Mouse (Mus musculus) ES-E14 (cell line): ENCODE results near the gene Rbfox2. TPM values are rescaled to one million over a fixed set of nuclear protein-coding genes. Genes with fewer than 3 reads are reported as not detected.

Source experiments
- DNase-seq: peaks from one replicate; pipeline ENCODE4 v3.0.0-alpha.2; 2013; ENCODE audit warnings: low read depth, low spot score
- H3K27ac ChIP-seq: 2 replicates; pipeline ENCODE4 v1.5.1; 2012; ENCODE audit warnings: low read depth, mild to moderate bottlenecking, low read length, moderate library complexity, mixed read lengths; ENCODE audit not compliant: poor library complexity, insufficient read depth, severe bottlenecking
- H3K36me3 ChIP-seq: 2 replicates; pipeline ENCODE4 v1.6.1; 2012; ENCODE audit warnings: mild to moderate bottlenecking, low read length, moderate library complexity, mixed read lengths; ENCODE audit not compliant: control insufficient read depth, poor library complexity, insufficient read depth, severe bottlenecking
- H3K4me1 ChIP-seq, 2 experiments: fragments of 150-350 bp in 1 of 2; sonication (generic) in 1 of 2; 2 replicates each; pipeline ENCODE4 v1.6.1; 2012; ENCODE audit warnings: low read length in 2 of 2, mild to moderate bottlenecking in 1 of 2, mixed read lengths in 1 of 2; ENCODE audit not compliant: control insufficient read depth in 2 of 2, insufficient read depth in 2 of 2, poor library complexity in 1 of 2
- H3K4me3 ChIP-seq, 2 experiments: fragments of 150-350 bp in 1 of 2; sonication (generic) in 1 of 2; 2 replicates each; pipeline ENCODE4 v1.5.1; 2012; ENCODE audit warnings: low read length in 2 of 2, low read depth in 1 of 2, mild to moderate bottlenecking in 1 of 2, mixed read lengths in 1 of 2; ENCODE audit not compliant: insufficient read depth in 1 of 2, poor library complexity in 1 of 2, severe bottlenecking in 1 of 2
- H3K9ac ChIP-seq: 2 replicates; pipeline ENCODE4 v1.6.1; 2012; ENCODE audit warnings: low read depth, mild to moderate bottlenecking, low read length, mixed read lengths; ENCODE audit not compliant: poor library complexity, insufficient read depth, severe bottlenecking
- H3K9me3 ChIP-seq: fragments of 150-350 bp; sonication (generic); 2 replicates; pipeline ENCODE4 v1.6.1; 2012; ENCODE audit warnings: low read depth, mild to moderate bottlenecking, low read length; ENCODE audit not compliant: control insufficient read depth, insufficient read depth
- CHD2 ChIP-seq: IDR thresholded peaks from 2 replicates; pipeline ENCODE4 v1.6.1; 2014; ENCODE audit warnings: mild to moderate bottlenecking, low read depth, low read length, inconsistent platforms
- HCFC1 ChIP-seq: IDR thresholded peaks from 2 replicates; pipeline ENCODE4 v1.6.1; 2012; ENCODE audit warnings: low read length, inconsistent platforms, borderline replicate concordance; ENCODE audit not compliant: insufficient read depth
- MAFK ChIP-seq: IDR thresholded peaks from 2 replicates; pipeline ENCODE4 v1.6.1; 2014; ENCODE audit warnings: mild to moderate bottlenecking, low read depth, low read length, inconsistent platforms; ENCODE audit not compliant: insufficient read depth
- ZC3H11A ChIP-seq: IDR thresholded peaks from 2 replicates; pipeline ENCODE4 v1.6.1; 2012; ENCODE audit warnings: low read depth, mild to moderate bottlenecking, inconsistent platforms, low read length, borderline replicate concordance
- ZNF384 ChIP-seq: IDR thresholded peaks from 2 replicates; pipeline ENCODE4 v1.6.1; 2012; ENCODE audit warnings: low read depth, low read length, inconsistent platforms
- in situ Hi-C, 2 experiments: fragments of 600-800 bp; cut with MboI; formaldehyde crosslinking; loops; one replicate each; pipeline ENCODE4 v1.15.1; 2025; ENCODE audit warnings: low sequenced_read_pairs in 2 of 2, inconsistent platforms in 1 of 2; ENCODE audit not compliant: unreplicated experiment in 2 of 2
- total RNA-seq: library from RNA; depleted of rRNA; stranded (reverse); fragments of 300-350 nt; gene quantifications from 2 replicates; pipeline ENCODE4 v1.2.3, GENCODE M21; 2012

Gene Rbfox2
- total RNA-seq, 1 experiment = 56.4 TPM

DNA sequence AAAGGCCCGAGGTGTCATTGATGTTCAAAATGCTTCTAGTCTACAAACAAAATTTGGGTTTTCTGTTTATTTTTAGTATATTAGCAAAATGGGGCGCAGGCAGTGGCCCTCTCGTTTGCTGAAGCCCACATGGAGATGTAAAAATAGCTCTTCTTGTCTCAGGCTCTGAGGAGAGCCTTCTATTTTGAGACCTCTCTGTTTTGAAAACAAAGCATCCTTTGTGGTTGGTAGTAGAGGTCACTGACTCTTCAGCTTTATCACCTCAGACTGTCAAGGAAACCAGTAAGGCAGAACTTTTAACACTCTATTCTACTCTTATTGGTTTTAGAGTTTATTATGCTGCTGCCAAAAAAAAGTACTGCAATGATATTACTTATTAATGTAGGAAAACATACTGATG lies 189.6 kb downstream of the Rbfox2 start:
- no peaks in the 10 kb centered on the region for H3K36me3 ChIP-seq
- no peak overlapping the region for H3K4me3 ChIP-seq
- peaks cover 3 to 9% of the 10 kb centered on the region in 2 experiments; a peak in 2 of 4 replicates for H3K4me1 ChIP-seq
- no peaks in the 10 kb centered on the region for H3K9me3 ChIP-seq
- no peak for DNase-seq
- in situ Hi-C loops = no loop called here
- no peak overlapping the region for H3K9ac ChIP-seq
- no peak overlapping the region for H3K27ac ChIP-seq
- TF ChIP-seq HCFC1 = no peak
- TF ChIP-seq ZC3H11A = no peak
- no peak for TF ChIP-seq ZNF384

DNA sequence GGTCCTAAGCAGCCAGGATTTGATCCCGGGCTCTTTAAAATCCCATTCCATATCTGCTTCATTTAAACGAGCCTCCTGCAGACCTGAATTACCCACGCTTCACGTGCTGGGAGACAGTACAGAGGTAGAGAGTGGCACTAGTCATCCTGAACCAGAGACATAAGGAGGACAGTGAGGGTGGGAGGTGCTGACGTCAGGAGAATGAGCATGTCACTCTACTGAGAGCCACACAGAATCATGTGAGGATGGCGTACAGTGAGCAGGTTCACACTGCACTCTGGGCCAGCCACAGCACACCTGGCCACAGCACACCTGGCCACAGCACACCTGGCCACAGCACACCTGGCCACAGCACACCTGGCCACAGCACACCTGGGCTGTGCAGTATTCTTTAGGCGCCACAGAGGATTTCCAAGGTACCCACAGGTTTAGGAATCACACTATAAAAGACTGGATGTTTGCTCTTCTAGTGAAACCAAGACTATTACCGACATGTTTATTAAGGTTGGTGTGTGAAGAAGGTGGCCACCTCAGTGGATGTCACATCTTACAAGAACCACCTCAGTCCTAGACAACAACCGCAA lies 190.6 kb downstream of the Rbfox2 start:
- no peak overlapping the region for H3K4me3 ChIP-seq
- no peak overlapping the region for H3K9ac ChIP-seq
- H3K27ac ChIP-seq = no peak overlapping the region
- no peak for DNase-seq
- peaks cover 3 to 12% of the 10 kb centered on the region in 2 experiments; a peak in 2 of 4 replicates for H3K4me1 ChIP-seq
- in situ Hi-C loops = no loop called here
- TF ChIP-seq HCFC1 (no peak), CHD2 (no peak), ZC3H11A (no peak), ZNF384 (no peak), MAFK (no peak)
- H3K36me3 ChIP-seq = no peaks in the 10 kb centered on the region
- H3K9me3 ChIP-seq = no peaks in the 10 kb centered on the region

DNA sequence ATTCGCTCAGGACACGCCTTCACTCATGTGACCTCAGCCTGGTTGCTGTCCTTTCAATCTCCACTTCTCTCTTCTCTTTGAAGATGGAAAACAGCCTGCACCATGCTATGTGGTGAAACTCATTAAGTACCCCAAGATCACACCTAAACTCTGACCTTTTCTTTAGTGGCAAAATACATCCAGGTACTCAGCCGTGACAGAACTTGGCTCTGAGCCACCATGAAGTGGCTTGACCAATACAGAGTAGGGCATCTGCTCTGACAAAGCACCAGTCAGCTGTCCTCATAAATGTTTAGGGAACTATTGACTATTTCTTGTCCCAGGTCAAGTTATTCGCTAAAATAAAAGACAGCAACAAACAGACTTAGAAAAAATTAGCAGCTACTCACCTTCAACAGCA lies 191.3 kb downstream of the Rbfox2 start:
- Histone ChIP-seq H3K4me3 (no peak overlapping the region), H3K27ac (no peak overlapping the region), H3K9me3 (no peaks in the 10 kb centered on the region), H3K4me1 (peaks cover 3 to 12% of the 10 kb centered on the region in 2 experiments; a peak in 2 of 4 replicates), H3K36me3 (no peaks in the 10 kb centered on the region), H3K9ac (no peak overlapping the region)
- in situ Hi-C loops = no loop called here
- DNase-seq = no peak
- TF ChIP-seq CHD2 (no peak), MAFK (no peak), HCFC1 (no peak), ZNF384 (no peak), ZC3H11A (no peak)

DNA sequence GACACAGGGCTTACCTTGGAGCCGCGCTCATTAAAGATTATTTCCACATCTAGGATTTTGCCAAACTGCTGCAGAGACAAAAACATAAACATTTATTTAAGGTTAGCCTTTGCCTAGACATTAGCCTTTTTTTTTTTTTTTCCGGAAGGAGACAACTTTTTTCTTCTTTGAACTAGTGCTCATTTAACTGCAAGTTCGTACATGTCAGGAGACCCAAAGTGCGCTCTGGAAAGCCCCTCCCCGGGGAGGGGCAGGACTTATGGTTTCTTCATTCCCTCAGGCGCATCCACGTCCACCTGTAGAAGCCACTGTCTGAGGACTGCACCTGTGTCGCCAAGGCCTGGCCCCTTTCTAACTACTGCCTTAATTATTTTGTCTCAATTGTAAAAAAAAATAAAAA lies 193.2 kb downstream of the Rbfox2 start:
- peak overlapping the region in 1 of 2 experiments; percentile 40; a peak in 1 of 4 replicates for H3K4me3 ChIP-seq
- TF ChIP-seq ZC3H11A (no peak), ZNF384 (no peak), MAFK (no peak), HCFC1 (no peak), CHD2 (no peak)
- no peaks in the 10 kb centered on the region for H3K36me3 ChIP-seq
- H3K27ac ChIP-seq = peak overlapping the region; percentile 51; the same call in 1 of the 2 replicates
- in situ Hi-C loops = no loop called here
- H3K9ac ChIP-seq = peak overlapping the region; percentile 44; the same call in 1 of the 2 replicates
- H3K9me3 ChIP-seq = no peaks in the 10 kb centered on the region
- DNase-seq = no peak
- peaks cover 3 to 13% of the 10 kb centered on the region in 2 experiments; a peak in 3 of 4 replicates for H3K4me1 ChIP-seq

DNA sequence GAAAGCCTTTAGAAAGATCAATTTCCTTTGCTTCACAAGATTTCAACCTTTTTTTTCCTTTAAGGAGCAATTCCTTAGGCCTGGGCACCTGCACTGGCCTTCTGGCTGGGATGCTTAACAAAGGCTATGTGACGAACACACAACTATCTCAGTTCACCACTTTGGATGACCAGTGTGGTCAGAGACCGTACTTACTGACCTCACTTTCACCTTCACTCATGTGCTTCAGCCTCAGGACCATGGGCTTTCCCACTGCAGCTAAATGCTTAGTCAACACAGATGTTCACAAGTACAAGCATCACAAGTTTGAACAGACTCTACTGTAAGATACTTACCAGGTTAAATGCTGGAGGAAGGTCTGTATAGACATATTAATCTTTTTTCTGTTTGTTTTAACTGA lies 194.4 kb downstream of the Rbfox2 start:
- H3K9ac ChIP-seq = no peak overlapping the region
- H3K9me3 ChIP-seq = no peaks in the 10 kb centered on the region
- H3K4me3 ChIP-seq = no peak overlapping the region
- H3K36me3 ChIP-seq = no peaks in the 10 kb centered on the region
- no peak for DNase-seq
- no peak overlapping the region for H3K27ac ChIP-seq
- in situ Hi-C loops = no loop called here
- H3K4me1 ChIP-seq = peaks cover 3 to 13% of the 10 kb centered on the region in 2 experiments; a peak in 3 of 4 replicates
- TF ChIP-seq CHD2 (no peak), HCFC1 (no peak)
